Comparison of ENCODE assay signal across 14 mouse cellular contexts in genomic region chr14:20829523-20830366, GRCm38 (mm10). TPM values are rescaled to one million over a fixed set of nuclear protein-coding genes. Genes with fewer than 3 reads are reported as not detected.
DNase-seq lines count a peak whose midpoint lies in the region; ATAC-seq and TF ChIP-seq lines count a peak whose summit lies in the region.
"Had no signal": no experiment of that assay in that cellular context is flagged by ENCODE, and none has a peak within 500 bp of the region (broad histone marks: within the 10 kb centered on the region; RNA-seq: fewer than 3 reads in every experiment).

No protein-coding gene starts in this region.

- no peaks in the 10 kb centered on the region for H3K36me3 ChIP-seq in liver, embryonic 16.5 days (ENCODE audit: control insufficient read depth, insufficient read depth)
- H3K36me3 ChIP-seq: embryonic facial prominence, embryonic 15.5 days; limb, embryonic 13.5 days had no signal

- H3K9me3 ChIP-seq in liver, embryonic 16.5 days (replicated peaks; ENCODE audit: control insufficient read depth, low read length): no peaks in the 10 kb centered on the region
- H3K9me3 ChIP-seq: embryonic facial prominence, embryonic 15.5 days; limb, embryonic 13.5 days had no signal

- WGBS in liver, embryonic 16.5 days (ENCODE audit: insufficient replicate concordance): 23% methylated on average over 12 of the region's 12 CpGs

- H3K4me3 ChIP-seq in left cerebral cortex, adult 2 months: no peak overlapping the region
- peak overlapping the region; percentile 59 for H3K4me3 ChIP-seq in bone marrow macrophage, adult 2 months (ENCODE audit: insufficient read depth, low read length)
- H3K4me3 ChIP-seq in liver, embryonic 16.5 days (ENCODE audit: low read depth, low read length): no peak overlapping the region
- H3K4me3 ChIP-seq: embryonic facial prominence, embryonic 15.5 days; limb, embryonic 13.5 days had no signal

- no peak for TF ChIP-seq POLR2A in bone marrow macrophage, adult 2 months (IDR thresholded peaks at IDR 0.05; ENCODE audit: borderline replicate concordance, low read depth, low read length)

- H3K4me1 ChIP-seq in bone marrow macrophage, adult 2 months (ENCODE audit: control insufficient read depth, insufficient read depth, low read length): peaks cover 66% of the 10 kb centered on the region
- no peaks in the 10 kb centered on the region for H3K4me1 ChIP-seq in liver, embryonic 16.5 days (ENCODE audit: control insufficient read depth, low read depth, low read length)

- peak; percentile 93 for DNase-seq in heart, adult 11 months
- no peak for DNase-seq in heart, postnatal 4 days
- DNase-seq in left cerebral cortex, adult 2 months (ENCODE audit: extremely low spot score in 1 of 2, low spot score in 2 of 2): no peak
- no peak for DNase-seq in left cerebral cortex, adult 9 months (ENCODE audit: low spot score in 2 of 2)
- no peak for DNase-seq in frontal cortex, adult 2 months (ENCODE audit: extremely low spot score in 1 of 2, low spot score in 1 of 2)
- DNase-seq: adrenal gland, postnatal 10 days; cerebellum, adult 18-20 months; thymus, postnatal 36 days had no signal

- peak; percentile 19; the same call in 1 of the 2 replicates for ATAC-seq in liver, embryonic 16.5 days (ENCODE audit: low read depth)
- ATAC-seq in erythroid progenitor cell, adult 5-6 weeks (replicated peaks; ENCODE audit: low FRiP score, poor library complexity, severe bottlenecking): no peak
- ATAC-seq: midbrain, embryonic 16.5 days had no signal

- no peak for TF ChIP-seq CTCF in left cerebral cortex, adult 2 months (IDR thresholded peaks at IDR 0.05)
- TF ChIP-seq CTCF in bone marrow macrophage, adult 2 months (IDR thresholded peaks at IDR 0.05; ENCODE audit: low read depth, low read length): no peak

- H3K27me3 ChIP-seq in liver, embryonic 16.5 days (ENCODE audit: control insufficient read depth, insufficient read depth, low read depth, low read length): no peaks in the 10 kb centered on the region
- H3K27me3 ChIP-seq: embryonic facial prominence, embryonic 15.5 days; limb, embryonic 13.5 days had no signal

- H3K9ac ChIP-seq in liver, embryonic 16.5 days (ENCODE audit: low read depth, low read length): no peak overlapping the region
- H3K9ac ChIP-seq: embryonic facial prominence, embryonic 15.5 days; limb, embryonic 13.5 days had no signal

- intact Hi-C loops in left cerebral cortex, adult 2 months (cut with DNase I): no loop called here

- peak overlapping the region; percentile 32 for H3K4me2 ChIP-seq in liver, embryonic 16.5 days (ENCODE audit: low read depth, low read length)
- H3K4me2 ChIP-seq: embryonic facial prominence, embryonic 15.5 days; limb, embryonic 13.5 days had no signal

- 0 out of 2 replicates have a peak overlapping the region, but pooled peaks have one; percentile 15 for H3K27ac ChIP-seq in left cerebral cortex, adult 2 months
- peak overlapping the region; percentile 100 for H3K27ac ChIP-seq in bone marrow macrophage, adult 2 months (ENCODE audit: insufficient read depth, low read depth, low read length)
- H3K27ac ChIP-seq in liver, embryonic 16.5 days (ENCODE audit: low read length): peak overlapping the region; percentile 56
- H3K27ac ChIP-seq: embryonic facial prominence, embryonic 15.5 days; limb, embryonic 13.5 days had no signal

RNA-seq across cellular contexts. Expression of gene Plau, which starts 6.7 kb away (rescaled TPM):
- 10 to 100 TPM; 11.1 to 11.9 TPM for total RNA-seq in heart, postnatal 4 days (2021)
- 1 to 10 TPM; 6.5 to 9.6 TPM for total RNA-seq in left cerebral cortex, adult 2 months (2021)
- polyA plus RNA-seq in bone marrow macrophage, adult 2 months (2012; ENCODE audit: insufficient read depth, insufficient read length, missing spikeins): 16.7 and 18.6 TPM in 2 replicates
- polyA plus RNA-seq in liver, embryonic 16.5 days (2015; fragmentation: Nextera tagmentation; extraction: Ambion mirVana): 0.91 and 1.2 TPM in 2 replicates
- 2.5 TPM in 1 of 2 replicates, not detected in the other for total RNA-seq in erythroid progenitor cell, adult 5-6 weeks (2015; ENCODE audit: low replicate concordance)
- total RNA-seq in erythroid progenitor cell, adult 5-6 weeks (2017; ENCODE audit: low replicate concordance): 1.6 and 2.1 TPM in 2 replicates
- polyA plus RNA-seq in frontal cortex, adult 2 months (2012; rRNA removed): 1.9 and 2.3 TPM in 2 replicates

RNA-seq across cellular contexts. Expression of gene Camk2g, which starts 35.9 kb away (rescaled TPM):
- total RNA-seq in heart, postnatal 4 days (2021): 10 to 100 TPM; 58.3 to 65.2 TPM
- 100 to 1,000 TPM; 328 to 345 TPM for total RNA-seq in left cerebral cortex, adult 2 months (2021)
- polyA plus RNA-seq in bone marrow macrophage, adult 2 months (2012; ENCODE audit: insufficient read depth, insufficient read length, missing spikeins): 18.2 and 24.6 TPM in 2 replicates
- polyA plus RNA-seq in liver, embryonic 16.5 days (2015; fragmentation: Nextera tagmentation; extraction: Ambion mirVana): 4.1 and 5.2 TPM in 2 replicates
- total RNA-seq in erythroid progenitor cell, adult 5-6 weeks (2015; ENCODE audit: low replicate concordance): 6.7 and 7.2 TPM in 2 replicates
- total RNA-seq in erythroid progenitor cell, adult 5-6 weeks (2017; ENCODE audit: low replicate concordance): 3.6 and 6.9 TPM in 2 replicates
- 201 and 208 TPM in 2 replicates for polyA plus RNA-seq in frontal cortex, adult 2 months (2012; rRNA removed)

Comparison
In these comparisons a context has a peak if more than half of its experiments do, and no peak if none do; other contexts are left out.
1. H3K27ac ChIP-seq: peak in every context shown above with its lines; median percentile 100 in bone marrow macrophage, adult 2 months; 56 in liver, embryonic 16.5 days; 15 in left cerebral cortex, adult 2 months.
2. RNA of gene Camk2g, which starts 35.9 kb away (total RNA-seq): 328 to 345 TPM in left cerebral cortex, adult 2 months and 58.3 to 65.2 TPM in heart, postnatal 4 days; 3.6 to 7.2 TPM in erythroid progenitor cell, adult 5-6 weeks; every median in the first group is over 4 times any median in the second.